Mouse (Mus musculus): ENCODE measurements at regions not wholly inside any gene's neighbourhood (a gene's known extent, or its start where the extent isn't known, plus 50 kb on each side); places are given as distances from the start of the nearest gene placed in this dataset.

GRCm38 (mm10) chr11:18296194-18297125 lies 342.8 kb upstream of the Etaa1 start:
- TF ChIP-seq POLR2A (IDR thresholded peaks at IDR 0.05; ENCODE audit: insufficient read depth, low read depth, low read length) (no peak), CTCF (IDR thresholded peaks at IDR 0.05; ENCODE audit: insufficient read depth, low read depth, low read length) (no peak)

Measured in olfactory bulb, adult 2 months (tissue).